Mouse (Mus musculus): Measurements from ENCODE around the gene Trim65. TPM values are rescaled to one million over a fixed set of nuclear protein-coding genes. Genes with fewer than 3 reads are reported as not detected.
"Not testable (repeated sequence)": the region's sequence is repeated elsewhere in the genome, so short reads cannot be mapped to it uniquely, and the experiment has no call there.

The Trim65 gene
- total RNA-seq, 2 experiments from 2014 or later: 4.9 to 5.2 TPM

DNA sequence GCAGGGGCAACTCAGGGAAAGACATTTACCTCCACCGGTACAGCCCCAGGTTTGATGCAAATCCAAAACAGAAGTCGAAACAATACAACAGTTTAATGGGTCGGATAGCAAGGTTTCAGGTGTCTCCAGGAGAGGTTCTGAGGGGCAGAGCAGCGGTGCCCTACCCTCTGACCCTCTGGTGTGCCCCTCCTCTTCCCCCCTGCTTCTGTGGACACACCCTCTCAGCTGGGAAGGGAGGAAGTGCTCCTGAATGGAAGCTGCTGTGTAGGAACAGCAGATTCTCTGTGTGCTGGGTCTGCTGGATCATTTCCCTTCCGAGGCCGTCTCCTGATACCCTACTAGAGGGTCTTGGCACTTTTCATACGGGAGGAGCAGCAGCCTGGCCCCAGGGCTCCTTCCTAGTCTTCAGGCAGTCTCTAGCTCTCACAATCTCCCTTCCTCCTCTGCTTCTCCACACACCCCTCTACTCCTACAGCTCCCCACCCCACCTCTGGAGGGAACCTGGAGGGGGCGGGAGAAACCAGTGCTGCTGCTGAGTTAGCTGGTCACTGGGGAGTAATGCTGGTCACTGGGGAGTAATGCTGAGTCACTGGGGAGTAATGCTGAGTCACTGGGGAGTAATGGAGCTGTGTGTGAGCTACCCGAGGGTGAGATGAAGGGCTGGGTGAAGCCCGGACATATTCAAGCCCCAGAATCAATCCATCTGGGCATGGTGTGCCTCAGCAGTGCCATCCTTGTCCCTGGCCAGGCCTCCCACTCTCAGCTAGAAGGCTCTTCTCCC, 11.5 kb upstream of the Trim65 start:
- intact Hi-C loops (cut with DNase I): no loop called here
- no peak for DNase-seq

DNA sequence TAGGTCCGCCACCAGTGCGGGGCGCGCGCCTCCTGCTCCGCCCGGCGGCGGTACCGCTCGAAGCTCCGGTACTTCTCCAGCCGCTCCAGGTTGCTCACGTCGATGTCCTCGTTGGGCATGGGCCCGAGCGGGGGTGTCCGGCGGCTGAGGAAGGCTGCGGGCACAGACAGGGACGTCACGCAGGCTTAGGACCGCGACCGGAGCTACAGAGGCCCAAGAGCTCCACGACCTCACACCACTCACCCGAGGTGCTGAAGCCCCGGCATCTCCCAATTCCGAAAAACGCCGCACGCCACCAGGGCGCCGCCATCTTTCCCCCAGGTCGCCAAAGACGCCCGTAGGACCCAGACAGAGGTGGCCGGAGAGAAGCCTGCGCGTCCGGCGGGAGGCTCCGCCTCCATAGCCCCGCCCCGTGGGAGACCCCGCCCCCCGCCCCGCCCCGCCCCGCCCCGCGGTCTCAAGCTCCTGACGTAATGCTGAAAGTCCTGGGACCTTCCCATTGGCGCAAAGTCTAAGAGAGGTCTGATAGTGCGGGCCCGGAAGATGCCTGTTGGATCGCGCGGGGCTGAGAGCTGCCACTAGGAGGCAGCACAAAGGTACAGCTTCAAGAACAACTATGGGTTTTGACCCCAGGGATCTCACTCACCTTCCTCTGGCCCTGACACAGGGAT, 7.7 kb upstream of the Trim65 start, which contains the start of gene Mrpl38:
TSS of gene Mrpl38 (minus strand) at position 401 of the 671 bp plus-strand sequence.
- peak; percentile 88 for DNase-seq
- intact Hi-C loops (cut with DNase I): no loop called here

DNA sequence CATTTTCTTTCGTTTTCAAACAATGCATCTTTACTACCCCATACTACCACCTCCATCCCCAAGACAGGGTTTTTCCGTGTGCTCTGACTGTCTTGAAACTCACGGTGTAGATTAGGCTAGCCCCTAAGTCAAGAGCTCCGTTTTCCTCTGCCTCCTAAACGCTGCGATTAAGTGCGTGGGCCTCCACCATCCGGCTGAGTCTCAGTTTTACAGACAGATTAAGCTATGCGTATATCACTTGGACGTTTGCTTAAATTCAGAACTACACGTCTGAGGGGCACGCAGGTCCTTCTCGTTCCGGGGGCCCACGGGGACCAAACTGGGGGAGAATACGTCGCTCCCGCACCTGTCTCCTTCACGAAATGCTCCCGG, 7.2 kb upstream of the Trim65 start:
- intact Hi-C loops (cut with DNase I): no loop called here
- DNase-seq: no peak

DNA sequence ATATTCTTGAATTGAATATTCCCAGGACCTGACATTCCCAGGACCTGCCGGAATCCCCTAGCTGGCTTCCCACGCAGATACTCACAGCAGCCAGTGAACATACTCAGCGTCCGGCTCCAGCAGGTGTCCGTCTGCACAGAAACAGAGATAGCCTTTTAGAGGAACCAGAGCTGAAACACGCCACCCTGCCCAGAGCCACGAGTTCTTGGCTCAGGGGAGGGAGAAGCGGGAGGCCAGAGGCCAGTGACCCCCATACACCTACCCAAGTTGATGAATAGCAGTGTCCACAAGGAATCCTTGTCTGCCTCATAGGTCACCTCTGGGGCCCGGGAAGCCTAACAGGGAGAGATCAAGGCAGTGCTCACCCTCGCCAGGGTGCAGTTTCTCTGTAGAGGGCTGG, 3.2 kb upstream of the Trim65 start:
- DNase-seq: no peak
- intact Hi-C loops (cut with DNase I): loop anchor here (5.0 kb wide), 1 partner anchor 47 kb away; the partner anchor contains the start of gene Wbp2

DNA sequence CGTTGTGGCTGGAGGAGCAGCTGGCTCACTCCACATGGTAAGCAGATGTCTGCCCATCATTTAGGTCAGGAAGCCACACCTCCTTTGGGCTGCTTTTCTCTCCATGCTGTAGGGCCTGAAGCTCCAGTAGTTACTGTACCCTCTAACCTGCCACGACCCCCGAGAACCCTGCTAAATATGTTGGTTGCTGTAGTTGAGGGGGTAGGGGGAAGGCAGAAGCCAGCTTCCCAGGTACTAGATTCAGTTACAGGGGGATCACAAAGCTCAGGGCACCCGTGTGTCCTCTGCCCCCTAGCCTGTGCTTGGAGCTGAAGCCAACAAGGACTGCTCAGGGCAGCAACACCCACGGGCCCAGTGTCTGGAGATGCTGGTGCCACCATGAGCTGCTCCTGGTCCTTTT, 2.6 kb upstream of the Trim65 start:
- DNase-seq: no peak
- intact Hi-C loops (cut with DNase I): loop anchor here (5.0 kb wide), 1 partner anchor 46 kb away; the partner anchor contains the start of gene Wbp2

DNA sequence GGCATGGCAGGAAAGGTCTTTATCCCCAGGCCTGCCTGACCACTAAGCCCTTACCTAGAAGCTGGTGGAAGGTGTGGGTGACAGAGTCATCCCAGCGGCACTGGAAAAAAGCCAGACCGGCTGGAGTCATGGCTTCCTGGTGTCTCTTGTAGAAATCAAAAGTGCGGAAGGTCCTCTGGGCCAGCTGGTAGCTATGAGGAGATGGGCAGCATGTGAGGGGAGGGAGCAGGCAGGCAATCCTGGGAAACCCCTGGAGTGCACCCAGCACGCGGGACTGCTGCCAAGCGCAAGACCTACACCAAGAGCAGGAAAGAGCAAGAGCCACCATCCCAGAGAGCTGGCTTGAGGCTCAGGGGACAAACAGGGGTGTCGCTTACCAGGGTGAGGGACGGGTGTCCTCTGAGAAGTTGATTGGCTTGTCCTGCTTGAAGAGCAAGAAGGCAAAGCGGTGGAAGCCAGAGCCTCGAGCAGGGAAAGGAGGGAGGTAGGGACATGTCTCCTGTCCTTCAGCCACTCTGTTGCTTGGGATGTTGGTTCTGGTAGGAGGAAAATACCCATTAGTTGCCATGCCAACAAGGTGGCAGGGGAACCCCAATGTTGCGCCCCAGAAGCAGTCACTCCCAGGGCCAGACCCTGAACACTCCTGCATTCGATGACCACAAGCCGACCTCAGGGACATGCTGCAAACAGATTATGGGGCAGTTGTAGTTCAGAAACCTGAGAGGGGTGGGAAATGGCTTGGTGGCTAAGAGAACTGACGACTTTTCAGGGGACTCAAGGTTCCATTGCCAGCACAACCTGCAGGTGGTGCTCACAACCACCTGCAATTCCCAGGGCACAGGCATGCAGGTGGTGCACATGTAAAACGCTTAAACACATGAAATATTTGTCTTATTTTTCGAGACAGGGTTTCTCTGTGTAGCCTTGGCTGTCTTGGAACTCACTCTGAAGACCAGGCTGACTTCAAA, 1.7 kb upstream of the Trim65 start:
- intact Hi-C loops (cut with DNase I): loop anchor here (5.0 kb wide), 1 partner anchor 45 kb away; the partner anchor contains the start of gene Wbp2
- DNase-seq: no peak

DNA sequence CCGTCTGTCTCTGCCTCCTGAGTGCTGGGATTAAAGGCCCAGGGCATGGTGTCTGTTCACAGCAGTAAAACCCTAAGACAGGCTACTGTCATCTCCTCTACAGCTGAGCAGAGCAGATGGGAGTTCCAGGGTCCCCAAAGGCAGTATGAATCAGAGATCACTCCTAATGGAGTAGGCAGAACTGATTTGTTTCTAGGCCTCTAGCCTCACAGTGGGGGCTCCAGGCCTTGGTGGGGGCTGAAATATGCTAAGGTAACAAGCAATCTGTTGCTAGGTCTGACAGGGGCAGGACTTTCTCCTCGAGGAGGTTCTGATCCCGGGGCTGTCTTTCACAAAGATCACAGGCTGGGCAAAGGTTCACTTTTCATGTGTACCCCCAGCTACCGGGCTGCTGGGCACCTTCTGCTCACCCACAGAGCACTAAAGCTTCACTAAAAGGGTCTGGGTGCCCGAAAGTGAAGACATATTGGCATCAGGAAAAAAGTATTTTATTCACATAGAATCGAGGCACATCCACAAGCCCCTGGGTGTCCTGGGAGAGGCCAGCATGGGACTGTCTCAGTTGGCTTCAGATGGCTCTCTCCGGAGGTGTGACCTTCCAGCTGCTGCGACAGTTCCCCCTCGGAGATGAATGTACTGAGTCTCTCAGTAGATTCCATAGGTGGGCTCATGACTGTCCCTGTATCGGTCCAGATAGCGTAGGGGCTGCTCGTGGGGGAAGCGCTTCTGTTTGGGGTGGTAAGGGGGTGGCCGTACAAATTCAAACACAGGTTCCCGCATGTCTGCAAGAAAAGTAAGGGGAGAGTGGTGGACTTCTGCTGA, 632 bp upstream of the Trim65 start:
- intact Hi-C loops (cut with DNase I): loop anchor here (5.0 kb wide), 1 partner anchor 44 kb away; the partner anchor contains the start of gene Wbp2
- no peak for DNase-seq

DNA sequence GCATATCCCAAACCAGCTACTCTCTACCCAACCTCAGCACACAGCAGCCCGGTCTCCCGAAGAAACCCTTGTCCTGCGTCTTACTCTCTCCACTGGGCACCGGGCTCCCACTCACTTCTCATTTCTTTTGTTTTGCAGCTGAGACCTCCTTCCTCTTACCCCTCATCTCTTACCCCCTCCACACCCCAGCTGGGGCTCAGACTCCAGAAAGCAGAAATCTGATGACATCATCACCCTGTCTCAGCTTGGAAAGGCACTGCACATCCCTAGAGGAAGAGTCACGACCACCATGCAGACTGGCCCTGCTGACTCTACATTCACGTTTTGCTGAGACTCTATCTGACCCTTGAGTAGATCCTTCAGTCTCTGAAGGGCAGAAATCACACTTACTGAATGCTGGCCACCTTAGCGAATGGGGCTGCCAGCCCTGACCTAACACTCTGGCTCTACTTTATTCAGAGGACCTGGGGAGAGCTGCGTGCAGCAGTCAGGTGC, 888 bp downstream of the Trim65 start:
- intact Hi-C loops (cut with DNase I): loop anchor here (5.0 to 10.0 kb wide), 2 partner anchors 43 to 95 kb away; partner anchors contain the start of genes Unk and Wbp2

DNA sequence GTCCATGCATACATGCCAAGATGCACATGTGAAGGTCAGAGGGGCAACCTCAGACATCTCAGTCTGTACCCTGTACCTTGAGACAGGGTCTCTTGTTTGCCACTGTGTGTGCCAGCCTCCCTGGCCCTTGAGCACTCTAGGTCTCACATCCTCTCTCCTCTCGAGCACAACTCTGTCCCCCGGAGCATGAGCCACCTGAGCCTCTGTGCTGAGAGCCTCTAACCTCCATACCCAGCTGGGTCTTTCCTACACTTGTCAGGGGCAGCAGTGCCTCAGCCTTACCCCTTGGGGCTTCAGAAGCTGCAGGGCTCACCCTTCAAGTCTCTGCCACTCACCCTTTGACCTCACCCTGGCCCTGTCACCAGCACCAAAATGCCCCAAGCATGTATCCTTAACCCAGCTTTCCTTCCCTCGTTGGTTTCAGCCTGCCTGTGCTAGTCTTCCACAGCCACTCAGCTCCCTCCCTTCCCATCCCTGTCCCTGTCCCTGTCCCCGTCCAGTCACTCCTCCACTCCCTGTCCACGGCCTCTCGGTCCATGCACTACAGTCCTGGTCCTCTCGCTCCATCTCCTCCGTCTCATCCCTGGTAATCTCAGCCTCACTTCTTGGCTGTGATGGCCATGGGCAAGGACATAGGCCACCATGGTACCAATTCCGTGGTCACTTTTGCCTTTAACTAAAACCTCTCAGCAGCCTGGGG, 1.7 kb downstream of the Trim65 start:
- DNase-seq: no peak
- intact Hi-C loops (cut with DNase I): loop anchor here (10.0 kb wide), 1 partner anchor 94 kb away; the partner anchor contains the start of gene Unk

More for the DNA sequence above, 888 bp downstream of the Trim65 start:
- DNase-seq: no peak

DNA sequence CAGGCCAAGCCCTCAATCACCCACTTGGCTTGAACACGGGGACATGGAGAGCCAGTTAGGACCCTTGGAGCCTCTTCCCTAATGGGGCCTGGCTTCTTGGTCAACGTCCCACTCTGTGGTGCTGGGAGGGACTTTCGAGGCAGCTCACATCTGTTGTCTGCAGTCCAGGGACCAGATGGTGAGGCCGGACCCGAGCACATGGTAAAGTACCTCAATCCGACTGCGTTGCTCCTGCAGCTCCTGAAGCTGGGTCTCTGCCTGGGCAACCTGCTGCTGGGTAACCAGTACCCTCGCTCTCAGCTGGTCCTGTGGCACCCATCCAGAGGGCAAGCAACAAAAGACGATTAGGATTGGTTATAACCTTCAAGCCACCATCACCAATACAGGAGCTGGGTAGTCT, 2.9 kb downstream of the Trim65 start:
- DNase-seq: peak; percentile 87
- intact Hi-C loops (cut with DNase I): loop anchor here (10.0 kb wide), 1 partner anchor 93 kb away; the partner anchor contains the start of gene Unk

DNA sequence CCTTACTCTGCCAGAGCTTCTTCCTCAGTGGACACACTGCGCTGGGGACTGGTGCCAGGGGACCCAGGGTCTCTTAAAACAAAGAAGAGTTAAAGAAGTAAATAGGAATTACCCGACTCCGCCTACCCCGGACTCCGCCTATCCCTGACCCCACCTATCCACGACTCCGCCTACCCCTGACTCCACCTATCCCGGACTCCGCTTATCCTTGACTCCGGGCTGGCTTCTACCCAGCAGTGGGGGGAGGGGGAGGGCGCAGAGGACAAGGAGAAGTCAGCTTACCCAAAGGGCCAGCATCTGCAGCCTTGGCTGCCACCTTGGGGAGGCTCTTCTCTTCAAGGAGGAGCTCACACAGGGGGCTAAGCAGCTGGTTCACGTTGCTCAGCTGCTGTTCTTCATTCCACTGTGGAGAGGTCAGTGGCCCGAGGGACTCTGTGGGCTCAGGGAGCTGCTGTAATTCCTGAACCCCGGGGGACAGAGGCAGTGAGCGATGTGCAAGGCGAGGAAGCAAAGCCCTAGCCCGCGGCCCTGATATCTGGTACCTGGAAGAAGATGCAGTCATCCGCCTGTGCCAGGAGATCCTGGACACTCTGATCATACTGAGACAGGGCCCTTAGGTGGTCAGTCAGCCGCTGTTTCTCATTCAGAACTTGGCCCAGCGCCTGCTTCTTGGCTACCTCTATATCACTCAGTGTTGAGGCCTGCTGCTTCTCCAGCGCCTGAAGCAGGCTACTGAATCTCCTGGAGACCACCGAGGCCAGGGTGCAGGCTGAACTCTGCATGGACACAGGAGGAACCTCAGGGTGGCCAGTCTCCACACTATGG, 3.6 kb downstream of the Trim65 start, which contains the start of gene Trim47:
TSS of gene Trim47 (minus strand) at position 55 of the 825 bp plus-strand sequence.
- peak; percentile 87 for DNase-seq
- intact Hi-C loops (cut with DNase I): loop anchor here (10.0 kb wide), 1 partner anchor 93 kb away; the partner anchor contains the start of gene Unk

DNA sequence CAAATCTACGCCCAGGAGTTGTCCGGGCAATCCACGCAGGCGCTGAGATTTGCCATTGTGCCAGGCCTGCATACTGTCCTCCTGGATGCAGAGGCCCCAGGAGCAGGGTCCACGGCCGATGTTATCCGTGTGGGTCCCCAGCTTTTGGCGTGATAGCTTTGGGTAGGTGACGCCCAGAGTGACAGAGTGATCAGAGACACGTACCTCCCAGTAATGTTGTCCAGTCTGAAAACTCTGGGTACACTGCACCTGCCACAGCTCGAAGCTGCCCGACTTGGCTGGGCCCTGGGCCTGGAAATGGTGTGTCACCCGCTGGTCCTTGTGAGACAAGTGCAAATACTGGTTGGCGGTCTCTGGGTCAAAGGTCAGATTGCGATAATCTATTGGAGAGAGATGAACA, 4.7 kb downstream of the Trim65 start:
- intact Hi-C loops (cut with DNase I): loop anchor here (10.0 kb wide), 1 partner anchor 91 kb away; the partner anchor contains the start of gene Unk
- no peak for DNase-seq

DNA sequence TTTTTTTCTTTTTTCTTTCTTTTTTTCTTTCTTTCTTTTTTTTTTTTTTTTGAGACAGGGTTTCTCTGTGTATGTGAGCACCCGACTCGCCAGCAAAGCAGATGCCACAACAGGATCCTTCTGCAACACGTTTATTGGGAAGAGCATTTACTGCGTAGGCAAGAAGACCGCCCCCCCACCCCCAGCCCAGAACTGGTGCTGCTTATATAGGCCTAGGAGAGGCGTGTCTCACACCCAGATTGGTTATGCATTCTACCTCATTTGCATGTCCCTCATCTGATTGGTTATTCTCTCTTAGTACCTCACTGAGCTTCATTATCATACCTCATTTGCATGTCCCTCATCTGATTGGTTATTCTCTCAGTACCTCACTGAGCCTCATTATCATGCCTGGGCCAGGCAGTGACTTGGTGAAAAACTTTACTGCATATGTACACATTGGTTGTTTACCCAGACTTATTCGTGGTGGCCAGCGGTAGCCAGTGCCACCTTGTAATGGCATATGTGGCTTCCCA, 9.1 kb downstream of the Trim65 start:
- not testable (repeated sequence) for DNase-seq
- intact Hi-C loops (cut with DNase I): loop anchor here (10.0 kb wide), 1 partner anchor 87 kb away; the partner anchor contains the start of gene Unk

DNA sequence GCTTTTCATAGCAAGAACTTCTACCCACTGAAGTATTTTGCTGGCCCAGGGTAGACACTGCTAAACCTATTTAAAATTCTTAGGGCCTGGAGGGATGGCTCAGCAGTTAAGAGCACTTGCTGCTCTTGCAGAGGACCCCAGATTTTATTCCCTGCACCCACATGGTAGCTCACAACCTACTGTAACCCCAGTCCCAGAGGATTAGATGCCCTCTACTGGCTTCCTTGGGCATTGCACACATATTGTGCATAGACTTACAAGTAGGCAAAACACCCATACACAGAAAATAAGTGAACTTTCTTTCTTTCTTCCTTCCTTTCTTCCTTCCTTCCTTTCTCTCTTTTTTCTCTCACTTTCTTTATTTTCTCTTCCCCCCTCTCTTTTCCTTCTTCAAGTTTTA, 13.1 kb downstream of the Trim65 start:
- DNase-seq: no peak

DNA sequence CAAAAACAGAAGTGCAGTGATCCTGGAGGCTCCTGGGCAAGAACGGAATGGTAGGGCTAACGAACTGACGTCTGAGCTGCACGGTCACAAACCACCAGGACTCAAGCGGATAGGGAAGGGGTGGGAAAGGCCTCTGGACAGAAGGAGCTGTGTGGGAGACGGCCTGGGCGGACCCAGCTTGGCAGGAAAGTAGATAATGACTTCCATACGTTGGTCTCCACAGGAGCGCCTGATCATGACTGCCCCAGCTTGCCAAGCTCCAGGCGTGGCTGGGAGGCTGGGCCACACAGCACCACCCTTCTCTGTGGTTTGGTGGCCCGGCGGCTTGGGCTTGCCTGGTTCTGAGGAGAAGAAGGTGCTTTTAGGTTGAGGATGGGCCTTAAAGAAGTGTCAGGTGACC, 13.7 kb downstream of the Trim65 start:
- intact Hi-C loops (cut with DNase I): no loop called here
- DNase-seq: no peak

More for the DNA sequence above, 13.1 kb downstream of the Trim65 start:
- intact Hi-C loops (cut with DNase I): no loop called here

DNA sequence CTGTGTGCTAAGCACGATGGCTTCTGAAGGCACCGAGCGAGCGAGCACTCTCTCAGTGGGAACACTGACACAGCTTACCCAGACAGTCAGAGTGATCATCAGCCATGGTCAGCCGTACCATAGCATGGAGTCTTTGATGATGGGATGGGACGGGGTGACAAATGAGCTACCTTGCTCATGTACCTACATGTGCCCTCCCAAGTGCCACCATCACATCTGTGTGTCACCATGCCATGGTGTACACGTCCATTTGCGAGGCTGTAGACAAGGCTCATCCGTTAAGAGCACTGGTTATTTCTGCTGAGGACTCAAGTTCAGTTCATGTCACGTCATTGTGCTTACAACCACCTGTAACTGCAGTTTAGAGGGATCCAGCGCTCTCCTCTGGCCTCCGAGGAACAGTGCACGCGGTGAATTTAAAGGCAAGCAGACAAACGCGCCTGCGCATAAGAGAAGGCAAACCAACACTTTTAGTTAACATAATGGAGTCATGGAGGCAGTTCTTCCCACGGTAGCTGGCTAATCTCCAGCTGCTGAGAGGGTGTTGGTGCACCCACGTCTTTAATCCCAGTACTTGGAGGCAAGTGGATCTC, 19.2 kb downstream of the Trim65 start:
- intact Hi-C loops (cut with DNase I): no loop called here
- no peak for DNase-seq

DNA sequence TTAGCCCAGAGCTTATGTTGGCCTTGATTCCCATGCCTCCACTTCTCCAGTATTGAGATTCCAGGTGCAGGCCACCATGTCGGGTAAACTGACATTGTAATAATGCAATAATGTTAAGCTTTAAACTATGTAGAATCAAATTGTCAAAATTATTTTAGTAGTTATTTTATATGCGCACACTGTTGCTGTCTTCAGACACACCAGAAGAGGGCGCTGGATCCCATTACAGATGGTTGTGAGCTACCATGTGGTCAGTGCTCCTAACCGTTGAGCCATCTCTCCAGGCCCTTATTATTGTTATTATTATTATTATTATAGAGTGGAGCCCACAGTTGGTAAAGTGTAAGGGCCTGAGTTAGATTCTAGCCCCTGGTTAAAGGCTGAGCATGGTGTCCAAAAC, 19.9 kb downstream of the Trim65 start:
- intact Hi-C loops (cut with DNase I): no loop called here
- no peak for DNase-seq

All from left cerebral cortex, postnatal 4 days (tissue).